Comparison of ENCODE assay signal across 8 mouse cellular contexts in genomic region chr2:118532855-118533675, GRCm38 (mm10). TPM values are rescaled to one million over a fixed set of nuclear protein-coding genes. Genes with fewer than 3 reads are reported as not detected.
A peak's percentile ranks its signal among the peaks of the same experiment; 100 is the strongest.
DNase-seq lines count a peak whose midpoint lies in the region; ATAC-seq and TF ChIP-seq lines count a peak whose summit lies in the region.

No protein-coding gene starts in this region.

- peak; percentile 92 for DNase-seq in embryo, embryonic 11 days
- peak; percentile 49 for DNase-seq in heart, postnatal 0 days (ENCODE audit: low spot score)
- peak; percentile 75 to 80 for DNase-seq in kidney, postnatal 4 days
- no peak for DNase-seq in left cerebral cortex, postnatal 36 days (ENCODE audit: low spot score in 2 of 2)
- DNase-seq in layer of hippocampus, adult 9-11 months: no peak

- no peaks in the 10 kb centered on the region for H3K9me3 ChIP-seq in E14TG2a.4 (ENCODE audit: low read length)
- no peaks in the 10 kb centered on the region for H3K9me3 ChIP-seq in heart, postnatal 0 days (replicated peaks; ENCODE audit: control insufficient read depth, low read length)
- no peaks in the 10 kb centered on the region for H3K9me3 ChIP-seq in neural tube, embryonic 12.5 days

- no peak overlapping the region for H3K9ac ChIP-seq in heart, postnatal 0 days (replicated peaks; ENCODE audit: low read depth, low read length)
- H3K9ac ChIP-seq in neural tube, embryonic 12.5 days: peak overlapping the region; percentile 38; the same call in 1 of the 2 replicates

- WGBS in heart, postnatal 0 days: 19% methylated on average over 6 of the region's 6 CpGs
- WGBS in neural tube, embryonic 12.5 days: 0% methylated on average over 6 of the region's 6 CpGs

- H3K4me3 ChIP-seq in E14TG2a.4 (replicated peaks; ENCODE audit: low read length): 0 out of 2 replicates have a peak overlapping the region, but pooled peaks have one; percentile 39
- no peak overlapping the region for H3K4me3 ChIP-seq in heart, postnatal 0 days (ENCODE audit: low read depth, low read length)
- H3K4me3 ChIP-seq in neural tube, embryonic 12.5 days: no peak overlapping the region

- intact Hi-C loops in left cerebral cortex, postnatal 36 days (cut with DNase I): no loop called here

- peak overlapping the region; percentile 80 for H3K27ac ChIP-seq in heart, postnatal 0 days (ENCODE audit: low read depth)
- H3K27ac ChIP-seq in neural tube, embryonic 12.5 days: peak overlapping the region; percentile 78

- TF ChIP-seq EP300 in heart, postnatal 0 days (IDR thresholded peaks at IDR 0.05; ENCODE audit: low read depth): no peak

- peaks cover 25% of the 10 kb centered on the region for H3K36me3 ChIP-seq in E14TG2a.4 (ENCODE audit: insufficient read depth, low read length)
- peaks cover 8% of the 10 kb centered on the region; the same call in 1 of the 2 replicates for H3K36me3 ChIP-seq in heart, postnatal 0 days (replicated peaks; ENCODE audit: control insufficient read depth, insufficient read depth, low read length)
- peaks cover 7% of the 10 kb centered on the region; the same call in 1 of the 2 replicates for H3K36me3 ChIP-seq in neural tube, embryonic 12.5 days

- TF ChIP-seq CTCF in E14TG2a.4 (conservative IDR thresholded peaks at IDR 0.05; ENCODE audit: low read length): no peak
- TF ChIP-seq CTCF in heart, postnatal 0 days (IDR thresholded peaks at IDR 0.05; ENCODE audit: low read depth): no peak

- no peak overlapping the region for H3K4me2 ChIP-seq in heart, postnatal 0 days (ENCODE audit: low read depth, low read length)
- peak overlapping the region; percentile 22; the same call in 1 of the 2 replicates for H3K4me2 ChIP-seq in neural tube, embryonic 12.5 days (replicated peaks)

- no peaks in the 10 kb centered on the region for H3K27me3 ChIP-seq in E14TG2a.4 (ENCODE audit: insufficient read depth, low read length)
- H3K27me3 ChIP-seq in heart, postnatal 0 days (ENCODE audit: control insufficient read depth, insufficient read depth, low read length): no peaks in the 10 kb centered on the region
- H3K27me3 ChIP-seq in neural tube, embryonic 12.5 days (replicated peaks): no peaks in the 10 kb centered on the region

- H3K4me1 ChIP-seq in E14TG2a.4 (replicated peaks; ENCODE audit: low read depth, low read length): peaks cover 79% of the 10 kb centered on the region
- peaks cover 55% of the 10 kb centered on the region for H3K4me1 ChIP-seq in heart, postnatal 0 days (ENCODE audit: control insufficient read depth, insufficient read depth)
- peaks cover 54% of the 10 kb centered on the region for H3K4me1 ChIP-seq in neural tube, embryonic 12.5 days

- ATAC-seq in heart, postnatal 0 days (ENCODE audit: insufficient read depth, low read depth): peak; percentile 33
- peak; percentile 78 for ATAC-seq in neural tube, embryonic 12.5 days (ENCODE audit: low FRiP score, low read depth)
- ATAC-seq in megakaryocyte, adult 5-6 weeks (ENCODE audit: poor library complexity, severe bottlenecking): no peak

RNA-seq across cellular contexts. Expression of gene Bmf, which starts 16.4 kb away (rescaled TPM):
- total RNA-seq in heart, postnatal 0 days (2014; rRNA removed; ENCODE audit: low replicate concordance): 12.7 and 14.5 TPM in 2 replicates
- 1.5 and 1.6 TPM in 2 replicates for polyA plus RNA-seq in heart, postnatal 0 days (2015; fragmentation: Nextera tagmentation; extraction: Ambion mirVana)
- polyA plus RNA-seq in neural tube, embryonic 12.5 days (2016; fragmentation: Nextera tagmentation; extraction: Ambion mirVana): 5.6 and 7.5 TPM in 2 replicates
- 1 to 10 TPM; 4.8 to 5.8 TPM for total RNA-seq in left cerebral cortex, postnatal 36 days (2021)
- 8.8 and 12.4 TPM in 2 replicates for total RNA-seq in megakaryocyte, adult 5-6 weeks (2015)
- 9.7 and 11.5 TPM in 2 replicates for total RNA-seq in megakaryocyte, adult 5-6 weeks (2017)

RNA-seq across cellular contexts. Expression of gene Srp14, which starts 53.6 kb away (rescaled TPM):
- total RNA-seq in heart, postnatal 0 days (2014; rRNA removed; ENCODE audit: low replicate concordance): 123 and 141 TPM in 2 replicates
- 210 and 219 TPM in 2 replicates for polyA plus RNA-seq in heart, postnatal 0 days (2015; fragmentation: Nextera tagmentation; extraction: Ambion mirVana)
- 305 TPM in 2 replicates for polyA plus RNA-seq in neural tube, embryonic 12.5 days (2016; fragmentation: Nextera tagmentation; extraction: Ambion mirVana)
- 100 to 1,000 TPM; 136 to 158 TPM for total RNA-seq in left cerebral cortex, postnatal 36 days (2021)
- total RNA-seq in megakaryocyte, adult 5-6 weeks (2015): 160 and 173 TPM in 2 replicates
- total RNA-seq in megakaryocyte, adult 5-6 weeks (2017): 181 and 193 TPM in 2 replicates

Comparison
In these comparisons a context has a peak if more than half of its experiments do, and no peak if none do; other contexts are left out.
1. DNase-seq: peak in embryo, embryonic 11 days (single experiment), heart, postnatal 0 days (single experiment) and kidney, postnatal 4 days (2 of 2); none in left cerebral cortex, postnatal 36 days (0 of 2) and layer of hippocampus, adult 9-11 months (single experiment).